Mouse (Mus musculus): ENCODE measurements at regions not wholly inside any gene's neighbourhood (a gene's known extent, or its start where the extent isn't known, plus 50 kb on each side); places are given as distances from the start of the nearest gene placed in this dataset.

DNA sequence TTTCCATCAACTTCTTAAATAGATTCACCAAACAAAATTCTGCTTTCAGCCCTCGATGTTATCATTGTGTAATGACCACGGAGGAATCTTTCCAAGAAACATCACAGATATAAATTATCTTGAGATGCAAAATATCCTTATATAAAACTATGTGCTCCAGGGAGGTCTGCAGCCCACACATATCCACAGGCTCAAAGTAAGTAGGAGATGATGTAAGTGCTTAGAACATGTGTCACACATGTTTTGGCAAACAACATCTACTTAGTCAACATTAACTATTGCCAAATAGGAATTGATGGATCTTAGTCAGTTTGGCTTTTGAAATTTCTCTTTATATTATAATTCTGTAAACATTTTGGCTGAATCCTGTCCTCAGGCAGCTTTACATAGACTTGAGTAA lies 800.8 kb upstream of the Tenm2 start:
- in situ Hi-C loops (cut with MboI, MseI): no loop called here

DNA sequence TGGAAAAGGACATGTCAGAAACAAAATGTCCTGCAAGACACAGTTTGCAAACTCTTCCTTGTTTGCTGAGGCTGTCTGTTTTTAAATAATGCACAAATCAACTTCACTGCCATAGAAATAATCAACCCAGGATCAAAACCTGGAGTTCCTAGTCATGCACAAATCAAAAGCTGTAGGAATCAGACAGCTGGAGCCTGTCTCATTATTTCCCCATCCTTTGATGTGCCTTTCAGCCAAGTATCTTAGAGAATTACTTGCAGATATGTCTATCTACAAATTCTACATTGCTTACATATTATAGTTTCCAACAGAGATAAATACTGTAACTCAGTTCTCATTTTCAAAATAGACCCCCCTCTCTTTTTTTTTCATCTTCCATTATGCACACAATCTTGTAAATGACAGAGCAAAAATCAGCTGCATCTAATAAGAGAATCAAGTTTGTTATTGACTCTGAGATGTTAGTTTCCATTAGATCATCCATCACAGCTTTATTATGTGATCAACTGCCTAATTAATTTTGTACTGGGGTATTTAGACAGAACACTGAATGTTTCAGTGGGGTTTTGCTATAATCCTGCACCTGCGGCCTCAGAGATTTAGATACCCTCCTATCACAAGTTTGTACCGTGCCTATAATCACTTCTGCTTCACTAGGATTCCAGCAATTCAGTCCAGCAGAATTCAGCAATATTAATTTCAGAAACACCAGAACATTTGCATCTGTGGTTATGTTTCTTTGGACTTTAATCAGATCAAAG lies 798.9 kb upstream of the Tenm2 start:
- in situ Hi-C loops (cut with MboI, MseI): no loop called here

DNA sequence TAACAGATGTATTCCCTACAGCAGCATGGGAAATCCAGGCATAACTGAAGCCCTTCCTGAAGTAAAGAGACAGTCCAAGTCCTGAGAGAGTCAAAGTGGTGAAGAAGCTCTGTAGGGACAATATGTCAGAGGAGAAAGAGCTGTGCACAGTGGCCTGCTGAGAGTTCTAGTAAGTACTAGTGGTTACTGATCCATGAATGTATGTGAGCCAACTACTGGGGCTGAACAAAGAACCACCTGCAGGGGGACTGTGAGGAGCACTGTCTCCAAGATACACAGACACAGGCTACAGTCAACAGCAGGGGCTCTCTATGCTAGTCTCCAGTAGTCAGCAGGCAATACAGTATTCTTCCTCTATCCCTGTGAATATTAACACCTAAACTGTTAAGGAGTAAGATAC lies 785.9 kb upstream of the Tenm2 start:
- in situ Hi-C loops (cut with MboI, MseI): no loop called here

DNA sequence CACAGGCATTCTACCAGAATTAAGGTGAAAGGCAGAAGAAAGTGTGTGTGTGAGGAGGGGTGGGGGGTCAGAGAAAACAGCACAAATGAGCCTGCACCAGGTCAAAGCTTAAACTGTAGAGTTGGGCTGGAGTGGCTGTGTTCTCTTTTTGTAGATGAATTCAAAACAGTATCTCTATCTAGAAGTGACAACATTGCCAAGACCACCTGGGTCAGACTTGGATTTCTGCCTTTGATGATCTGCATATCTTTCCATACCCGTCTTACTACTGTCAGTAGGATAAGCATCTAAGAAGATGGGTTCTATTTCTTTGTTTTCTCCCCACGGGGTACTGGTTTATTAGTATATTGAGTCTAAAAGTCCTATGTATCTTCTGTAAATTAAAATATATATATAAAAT lies 742.4 kb upstream of the Tenm2 start:
- in situ Hi-C loops (cut with MboI, MseI): no loop called here

DNA sequence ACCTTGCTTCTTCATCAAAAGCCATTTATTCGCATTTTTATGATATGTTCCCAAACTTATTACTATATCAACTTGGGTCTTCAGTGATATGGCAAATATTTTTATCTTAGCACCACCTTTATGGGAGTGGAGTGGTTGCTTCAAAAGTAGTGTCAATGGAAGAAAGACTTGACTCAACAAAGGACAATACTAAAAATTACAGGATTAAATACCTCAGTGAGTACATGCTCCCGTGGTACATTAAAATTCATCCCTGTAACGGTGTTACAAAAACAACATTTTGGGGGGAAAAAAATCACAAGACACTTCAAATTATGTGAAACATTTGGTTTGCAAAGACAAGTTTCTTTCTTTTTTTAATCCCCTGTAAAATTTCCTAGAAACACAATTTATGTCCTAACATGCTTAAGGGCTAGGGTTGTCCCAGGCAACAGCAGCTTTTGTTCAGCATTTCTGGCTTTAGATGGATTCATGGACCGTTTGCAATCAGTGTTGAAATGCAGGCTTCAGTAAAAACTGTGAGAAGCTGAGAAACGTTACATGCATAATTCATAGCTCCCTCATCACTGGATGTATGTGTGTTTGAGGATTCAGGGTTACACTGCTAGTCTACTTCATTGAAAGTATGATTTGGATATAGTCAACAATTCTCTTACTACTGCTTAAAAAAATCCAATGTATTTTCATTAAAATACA lies 700.8 kb upstream of the Tenm2 start:
- in situ Hi-C loops (cut with MboI, MseI): no loop called here

DNA sequence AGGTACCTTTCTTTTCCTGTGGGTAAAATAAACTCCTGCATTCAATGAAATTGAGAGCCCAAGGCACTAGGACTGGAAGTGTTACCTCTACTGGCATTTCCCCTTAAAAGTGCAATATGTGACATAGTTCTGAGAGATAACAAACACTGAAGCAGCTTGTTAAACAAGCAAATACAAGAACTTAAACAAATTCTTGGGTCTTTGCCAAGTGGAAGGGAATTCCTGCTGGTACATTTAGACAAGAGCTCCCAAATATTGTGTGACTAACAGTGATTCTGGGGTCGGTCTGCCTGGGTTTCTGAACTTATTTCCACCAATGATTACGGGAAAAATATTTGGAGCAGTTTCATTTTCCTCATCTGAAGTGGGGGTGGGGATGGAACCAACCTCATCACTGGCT lies 677.4 kb upstream of the Tenm2 start:
- in situ Hi-C loops (cut with MboI, MseI): no loop called here

DNA sequence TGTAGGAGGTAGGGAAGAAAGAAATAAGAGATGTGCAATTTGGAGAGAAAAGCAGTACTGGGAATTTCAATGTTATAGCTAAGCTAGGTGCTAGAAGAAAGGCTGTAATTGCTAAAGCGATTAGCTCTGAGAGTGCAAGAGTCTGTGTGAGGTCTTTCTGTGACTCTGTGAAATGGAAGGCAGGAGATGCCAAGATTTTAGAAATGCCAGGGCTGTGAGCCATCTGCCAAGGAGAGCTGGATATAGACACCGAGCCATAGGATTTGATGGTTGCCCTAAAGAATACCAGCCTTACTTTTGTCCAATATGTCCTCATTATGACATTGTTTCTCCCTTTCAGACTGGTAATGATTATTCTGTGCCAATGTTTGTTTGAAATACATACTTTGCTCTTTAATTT lies 669.2 kb upstream of the Tenm2 start:
- in situ Hi-C loops (cut with MboI, MseI): loop anchor here (10.0 kb wide), 1 partner anchor 1930 kb away; no protein-coding TSS in a partner anchor

DNA sequence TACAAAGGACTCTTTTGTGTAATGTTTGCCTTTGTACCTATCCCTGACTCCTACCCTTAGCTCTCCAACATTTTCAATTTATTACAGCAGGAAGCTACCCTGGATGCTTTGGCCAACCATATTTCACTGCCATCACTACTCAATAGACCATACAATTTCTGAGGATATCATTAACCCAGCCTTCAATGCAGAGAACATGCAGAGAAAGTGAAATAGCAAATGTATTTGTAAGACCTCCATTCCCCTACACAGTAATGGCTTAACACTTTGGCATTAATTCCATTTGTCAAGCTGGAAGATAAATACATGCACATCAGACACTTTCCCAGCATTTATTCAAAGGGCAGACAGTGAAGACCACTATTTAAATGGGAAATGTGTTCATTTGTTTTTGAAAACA lies 661.9 kb upstream of the Tenm2 start:
- in situ Hi-C loops (cut with MboI, MseI): no loop called here

GRCm38 (mm10) chr11:37882717-37883116 lies 647.0 kb upstream of the Tenm2 start:
- in situ Hi-C loops (cut with MboI, MseI): no loop called here

- in situ Hi-C loops (cut with MboI, MseI): no loop called here
Measured at GRCm38 (mm10) chr11:37837301-37837700, 601.5 kb upstream of the Tenm2 start.

DNA sequence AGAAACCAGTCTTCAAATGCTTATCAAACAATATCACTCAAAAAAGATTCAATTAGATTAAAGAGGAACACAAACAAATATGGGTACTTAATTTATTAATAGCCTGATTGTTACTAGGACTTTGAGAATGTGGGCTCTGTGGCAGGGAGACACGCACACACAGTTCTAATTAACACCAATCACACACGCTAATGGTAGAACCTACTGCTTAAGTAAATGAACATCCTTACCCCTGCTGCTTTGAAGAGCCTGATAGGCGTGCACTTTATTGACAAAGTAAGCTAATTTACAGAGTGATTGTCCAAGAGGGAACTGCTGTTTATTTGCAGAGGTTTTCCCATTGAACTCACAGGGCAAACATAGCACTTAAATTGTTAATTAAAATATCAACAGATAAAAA lies 595.2 kb upstream of the Tenm2 start:
- in situ Hi-C loops (cut with MboI, MseI): no loop called here

- in situ Hi-C loops (cut with MboI, MseI): no loop called here
Measured at GRCm38 (mm10) chr11:37806761-37807160, 571.0 kb upstream of the Tenm2 start.

DNA sequence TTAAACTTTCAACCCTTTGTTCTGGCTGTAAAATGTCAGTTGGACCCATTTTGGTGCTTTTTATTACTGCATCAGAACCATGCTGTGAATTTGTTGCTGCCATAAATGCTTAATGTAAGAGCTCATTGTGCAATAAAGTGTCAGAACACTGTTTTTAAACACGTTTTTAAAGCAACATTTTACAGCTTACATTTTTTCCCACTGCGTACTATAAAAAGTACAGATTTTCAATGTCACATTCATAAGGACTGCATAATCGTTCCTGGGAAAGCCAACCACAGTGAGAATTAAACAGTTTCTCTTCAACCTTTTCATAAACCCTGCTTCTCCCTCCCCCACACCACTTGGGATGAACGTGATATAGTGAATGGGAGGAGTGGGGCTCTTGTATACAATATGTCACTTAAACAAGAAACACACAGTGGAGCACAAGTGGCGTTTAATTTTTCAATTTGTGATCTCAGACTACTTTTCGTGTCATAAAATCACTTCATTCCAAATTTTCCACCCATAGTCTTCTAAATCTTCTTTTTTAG lies 563.1 kb upstream of the Tenm2 start:
- in situ Hi-C loops (cut with MboI, MseI): no loop called here

- in situ Hi-C loops (cut with MboI, MseI): no loop called here
Measured at GRCm38 (mm10) chr11:37772481-37773089, 536.8 kb upstream of the Tenm2 start.

GRCm38 (mm10) chr11:37770881-37771280 lies 535.1 kb upstream of the Tenm2 start:
- in situ Hi-C loops (cut with MboI, MseI): no loop called here

DNA sequence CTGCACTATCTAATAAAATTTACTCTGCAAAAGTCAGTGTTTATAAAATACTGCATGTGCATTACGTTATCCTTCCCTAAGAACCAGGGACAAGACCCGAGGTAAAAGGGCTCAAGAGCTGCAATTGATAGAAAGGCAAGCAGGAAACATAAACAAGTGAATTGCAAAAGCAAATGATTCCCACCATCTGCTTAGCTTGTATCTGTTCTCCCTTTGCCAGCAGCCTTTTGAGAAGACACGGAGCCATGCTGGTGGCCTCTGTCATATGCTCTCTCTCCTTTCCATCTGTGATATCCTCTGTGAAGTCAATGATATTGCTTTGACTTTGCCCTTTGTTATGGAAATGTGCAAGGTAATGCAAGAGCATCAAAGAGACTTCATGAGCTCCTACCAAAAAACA lies 532.4 kb upstream of the Tenm2 start:
- in situ Hi-C loops (cut with MboI, MseI): no loop called here

GRCm38 (mm10) chr11:37735992-37736391 lies 500.2 kb upstream of the Tenm2 start:
- in situ Hi-C loops (cut with MboI, MseI): no loop called here

GRCm38 (mm10) chr11:37735501-37735900 lies 499.7 kb upstream of the Tenm2 start:
- in situ Hi-C loops (cut with MboI, MseI): no loop called here

DNA sequence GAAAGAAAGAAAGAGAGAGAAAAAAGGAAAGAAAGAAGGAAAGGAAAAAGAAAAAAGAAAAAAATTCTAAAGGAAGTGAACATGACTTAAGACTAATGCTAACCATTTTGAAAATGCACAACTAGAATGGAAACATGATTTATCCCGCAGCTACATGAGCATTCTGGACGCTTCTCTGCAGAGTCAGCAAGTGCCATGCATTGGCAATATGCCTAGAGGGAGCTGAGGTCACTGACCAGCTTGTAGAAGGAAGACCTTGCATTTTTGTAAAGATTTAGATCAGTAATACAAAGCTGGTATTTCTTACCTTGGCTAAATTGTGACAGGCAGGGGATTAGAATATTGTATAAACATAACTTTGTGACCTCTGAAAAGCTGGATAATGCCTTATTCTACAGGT lies 461.2 kb upstream of the Tenm2 start:
- in situ Hi-C loops (cut with MboI, MseI): no loop called here

DNA sequence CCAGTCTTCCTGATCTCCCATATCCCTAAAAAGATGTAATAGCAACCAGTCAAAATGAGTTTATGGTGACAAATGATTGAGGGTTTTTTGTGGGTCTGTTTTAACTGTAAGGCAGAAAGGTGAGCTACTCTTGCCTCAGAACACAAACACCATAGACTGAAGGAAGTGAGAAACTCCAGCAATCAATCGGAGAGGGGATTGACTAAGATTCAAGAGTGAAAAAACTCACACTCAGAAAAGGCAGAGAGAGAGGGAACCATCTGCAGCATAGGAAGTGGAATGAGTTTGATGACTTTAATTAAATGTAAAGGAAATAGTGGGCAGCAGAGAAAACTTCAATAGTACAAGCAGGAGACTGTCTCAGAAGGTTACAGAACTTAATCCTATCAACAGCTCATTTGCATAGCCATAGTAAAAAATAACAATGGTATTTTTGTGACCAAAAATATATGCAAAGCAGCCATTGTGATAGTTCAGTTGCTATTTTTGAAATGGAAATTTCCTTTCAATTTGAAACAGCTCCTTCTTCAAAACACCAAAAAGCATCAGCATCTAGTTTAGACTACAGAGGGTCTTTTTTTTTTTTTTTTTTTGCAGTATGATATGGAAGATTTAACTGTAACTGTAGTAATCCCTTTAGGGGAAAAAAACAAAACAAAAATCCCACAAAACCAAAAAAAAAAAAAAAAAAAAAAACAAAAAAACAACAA lies 442.9 kb upstream of the Tenm2 start:
- in situ Hi-C loops (cut with MboI, MseI): no loop called here

DNA sequence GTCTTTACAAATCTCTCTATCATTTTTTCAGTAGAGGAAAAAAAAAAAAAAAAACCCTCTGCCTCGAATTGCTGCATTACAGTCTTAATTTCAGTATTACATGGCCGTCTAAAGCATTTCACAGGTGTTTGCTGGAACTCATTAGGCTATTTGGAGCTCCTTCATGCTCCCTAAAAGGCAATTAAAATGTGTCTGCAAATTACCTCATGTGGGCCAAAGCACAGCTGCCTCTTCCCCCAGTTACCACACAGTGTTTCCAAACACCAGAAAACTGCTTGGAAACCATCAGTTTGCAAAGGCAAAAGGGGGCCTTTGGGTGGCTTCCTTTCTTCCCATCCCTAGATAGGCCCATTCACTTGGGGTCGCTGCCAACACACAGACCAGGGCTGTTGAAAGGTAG lies 435.6 kb upstream of the Tenm2 start:
- in situ Hi-C loops (cut with MboI, MseI): no loop called here

DNA sequence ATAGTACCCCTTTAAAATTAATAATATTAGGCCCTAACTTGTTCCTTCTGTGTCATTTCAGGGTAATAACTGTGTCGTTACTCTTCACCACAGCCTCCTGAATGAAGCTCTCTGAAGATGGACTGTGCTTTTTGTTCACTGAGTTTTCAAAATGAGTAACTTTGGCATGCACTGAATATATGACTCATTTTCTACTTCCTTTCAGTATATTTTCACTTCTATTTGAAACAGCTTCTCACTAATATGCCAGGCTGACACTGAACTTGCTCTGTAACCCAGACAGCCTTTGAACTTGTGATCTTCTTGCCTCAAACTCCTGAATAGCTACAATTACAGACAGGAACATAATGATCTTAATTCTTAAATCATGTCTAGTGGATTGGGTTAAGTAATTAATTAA lies 431.2 kb upstream of the Tenm2 start:
- in situ Hi-C loops (cut with MboI, MseI): no loop called here
